Mouse (Mus musculus): ENCODE data around the gene Endou.

Endou gene

GRCm38 (mm10) chr15:97731111-97731510 lies at the start of gene Endou:
Endou (minus strand) TSS chr15:97731339.
- no peak for DNase-seq

DNA sequence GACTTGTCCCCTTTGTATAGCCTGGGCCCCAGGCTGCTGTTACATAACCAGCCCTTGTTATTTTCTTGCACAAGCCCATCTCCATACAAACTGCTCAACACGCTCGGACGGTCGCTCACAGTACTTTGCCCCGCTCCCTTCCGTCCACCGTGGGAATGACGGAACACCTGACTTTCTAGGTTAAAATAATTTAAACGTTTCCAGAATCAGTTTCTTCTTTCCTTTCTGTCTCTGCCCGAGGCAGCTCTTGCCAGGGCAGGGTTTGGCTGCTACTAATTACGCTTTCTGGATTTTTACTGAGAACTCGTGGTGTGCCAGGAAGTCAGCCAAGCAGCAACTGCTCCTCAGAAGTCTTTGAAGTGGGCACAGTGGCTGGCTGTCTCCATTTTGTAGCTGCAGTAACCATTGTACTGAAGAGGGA lies 49.5 kb upstream of the Endou start:
- no peak for DNase-seq

- no peak for DNase-seq
These were observed 48.4 kb upstream of the Endou start for GRCm38 (mm10) chr15:97779576-97779975.

GRCm38 (mm10) chr15:97778311-97779098 lies 47.4 kb upstream of the Endou start, which contains the start of gene Slc48a1:
Slc48a1 (plus strand) TSS chr15:97778520.
- DNase-seq, result no peak

DNA sequence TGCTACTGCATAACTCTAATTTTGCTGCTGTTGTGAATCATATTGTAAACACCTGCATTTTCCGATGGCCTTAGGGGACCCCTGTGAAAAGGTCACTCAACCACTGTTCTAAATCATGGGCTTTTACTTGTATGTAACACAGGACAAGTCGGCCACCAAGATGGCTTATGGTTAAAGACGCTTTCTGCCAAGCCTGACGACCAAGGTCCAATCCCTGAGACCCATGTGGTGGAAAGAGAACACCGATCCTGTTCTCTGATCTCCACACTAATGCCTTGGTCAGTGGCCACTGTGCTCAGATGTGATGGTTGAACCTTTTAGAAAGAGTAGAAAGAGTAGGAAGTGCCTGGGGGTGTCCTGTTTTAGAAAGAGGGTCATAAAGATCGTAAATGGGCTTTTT lies 45.8 kb upstream of the Endou start:
- DNase-seq, result no peak

GRCm38 (mm10) chr15:97776514-97776913 lies 45.4 kb upstream of the Endou start:
- peak; percentile 84 for DNase-seq

DNA sequence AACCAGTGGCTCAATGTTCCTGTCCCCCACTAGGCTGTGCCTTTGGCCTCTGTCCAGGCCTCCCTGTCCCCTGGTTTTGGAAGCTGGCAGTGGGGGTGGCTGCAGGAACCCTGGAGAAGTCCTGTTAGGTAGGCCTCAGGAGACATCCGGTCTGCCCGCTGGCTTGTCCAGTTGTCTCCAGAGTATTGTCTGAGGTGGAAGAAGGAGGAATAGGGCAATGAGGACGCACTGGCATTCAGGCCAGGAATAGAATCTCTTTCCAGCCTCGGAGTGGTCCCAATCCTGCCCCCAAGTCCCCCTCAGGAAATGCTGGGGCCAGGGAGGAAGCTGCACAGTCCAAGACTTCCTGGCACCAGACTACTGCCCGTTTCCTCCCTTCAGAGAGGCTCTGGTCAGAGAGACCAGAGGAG lies 42.8 kb upstream of the Endou start:
- no peak for DNase-seq

- DNase-seq, result no peak
These were observed 42.0 kb upstream of the Endou start for GRCm38 (mm10) chr15:97773108-97773507.

GRCm38 (mm10) chr15:97770280-97770679 lies 39.1 kb upstream of the Endou start:
- no peak for DNase-seq

GRCm38 (mm10) chr15:97768192-97768591 lies 37.1 kb upstream of the Endou start:
- DNase-seq, result no peak

GRCm38 (mm10) chr15:97767280-97768186 lies 36.4 kb upstream of the Endou start, which contains the start of gene Rapgef3:
Rapgef3 (minus strand) TSS chr15:97767972.
- DNase-seq, result peak; percentile 74

DNA sequence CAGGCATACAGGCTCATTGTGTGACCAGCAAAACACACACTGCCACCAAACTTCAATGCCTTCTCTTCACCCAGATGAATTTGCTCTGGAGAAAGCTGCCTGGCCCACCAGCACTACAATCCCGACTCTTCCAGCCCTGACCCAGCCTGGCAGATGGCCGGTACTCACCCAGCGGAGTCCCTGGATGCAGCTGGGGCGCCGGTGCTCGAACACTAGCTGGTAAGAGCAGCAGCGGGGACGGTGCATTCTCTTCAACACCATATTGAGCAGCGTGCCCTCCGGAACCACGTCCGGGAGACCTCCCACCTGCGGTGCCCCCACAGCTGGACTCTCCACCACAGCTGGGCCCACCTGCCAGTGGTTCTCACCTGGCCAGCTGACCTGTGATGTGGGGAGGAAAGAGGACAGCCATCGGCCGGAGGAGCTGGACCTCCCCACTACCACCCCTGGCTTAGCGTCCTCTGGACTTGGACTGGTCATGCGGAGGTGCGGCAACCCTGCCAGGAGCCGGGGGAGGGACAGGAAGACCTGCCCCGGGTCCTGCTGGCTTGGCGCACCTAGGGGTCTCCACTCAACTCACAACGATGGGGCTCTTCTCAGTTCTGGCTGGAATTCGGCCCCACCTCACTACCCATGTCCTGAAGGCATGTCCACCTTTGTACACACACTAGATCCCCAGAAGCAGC lies 35.6 kb upstream of the Endou start:
- no peak for DNase-seq

GRCm38 (mm10) chr15:97766194-97766593 lies 35.1 kb upstream of the Endou start:
- no peak for DNase-seq

GRCm38 (mm10) chr15:97765090-97765794 lies 34.1 kb upstream of the Endou start:
- DNase-seq, result no peak

- no peak for DNase-seq
These were observed 33.4 kb upstream of the Endou start for GRCm38 (mm10) chr15:97764532-97764931.

DNA sequence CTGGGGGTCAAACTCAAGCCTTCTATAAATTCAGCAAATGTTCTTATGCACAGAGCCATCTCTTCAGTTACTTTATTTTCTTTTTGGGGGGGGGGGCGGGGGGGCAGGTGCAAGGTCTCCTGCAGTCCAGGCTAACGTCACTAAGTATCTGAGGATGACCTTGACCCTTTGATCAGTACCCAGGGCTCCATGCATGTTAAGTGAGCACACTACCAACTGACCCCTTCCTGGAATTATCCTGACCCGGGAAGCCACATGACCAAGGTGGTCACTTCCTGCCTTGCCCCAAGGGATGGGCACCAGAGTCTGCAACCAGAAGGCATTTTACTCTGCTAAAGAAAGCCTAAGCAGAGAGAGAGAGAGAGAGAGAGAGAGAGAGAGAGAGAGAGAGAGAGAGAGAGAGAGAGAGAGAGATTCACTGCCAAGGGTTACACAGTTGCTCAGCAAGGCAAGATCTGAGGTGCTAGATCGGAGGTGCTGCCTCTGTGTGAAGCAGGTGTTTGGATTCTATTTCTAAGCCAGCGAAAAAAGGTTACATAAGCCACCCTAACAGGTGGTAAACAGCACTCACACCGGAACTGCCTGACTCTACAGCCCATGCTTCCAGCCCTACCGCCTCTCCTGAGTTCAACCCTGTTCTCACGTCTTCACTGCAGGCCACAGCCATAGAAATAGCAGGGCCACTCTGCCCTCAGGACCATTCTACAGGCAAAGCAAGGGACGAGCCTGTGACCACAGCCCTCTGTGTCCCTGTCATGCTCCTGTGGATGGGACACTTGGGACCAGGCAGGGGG lies 32.3 kb upstream of the Endou start:
- DNase-seq, result no peak

DNA sequence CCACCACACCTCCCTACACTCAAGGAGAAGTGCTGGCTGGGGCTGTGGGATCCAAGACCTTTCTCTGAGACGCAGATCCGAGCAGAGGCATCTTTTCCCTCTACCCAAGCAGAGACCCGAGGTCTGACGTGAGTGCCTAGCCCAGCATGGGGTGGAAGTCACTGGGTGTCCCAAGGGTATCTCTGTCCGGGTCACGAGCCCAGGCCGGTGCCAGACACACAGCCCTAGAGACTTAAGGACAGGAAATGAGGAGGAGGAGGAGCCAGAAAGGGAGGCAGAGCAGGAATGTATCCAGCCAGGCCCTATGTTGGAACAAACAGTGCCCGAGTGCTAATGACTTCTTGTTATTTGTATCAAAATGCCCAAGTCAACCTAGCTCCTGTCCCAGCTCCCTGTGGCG lies 31.6 kb upstream of the Endou start:
- no peak for DNase-seq

GRCm38 (mm10) chr15:97761438-97761837 lies 30.3 kb upstream of the Endou start:
- DNase-seq, result no peak

GRCm38 (mm10) chr15:97760952-97761351 lies 29.8 kb upstream of the Endou start:
- DNase-seq, result no peak

DNA sequence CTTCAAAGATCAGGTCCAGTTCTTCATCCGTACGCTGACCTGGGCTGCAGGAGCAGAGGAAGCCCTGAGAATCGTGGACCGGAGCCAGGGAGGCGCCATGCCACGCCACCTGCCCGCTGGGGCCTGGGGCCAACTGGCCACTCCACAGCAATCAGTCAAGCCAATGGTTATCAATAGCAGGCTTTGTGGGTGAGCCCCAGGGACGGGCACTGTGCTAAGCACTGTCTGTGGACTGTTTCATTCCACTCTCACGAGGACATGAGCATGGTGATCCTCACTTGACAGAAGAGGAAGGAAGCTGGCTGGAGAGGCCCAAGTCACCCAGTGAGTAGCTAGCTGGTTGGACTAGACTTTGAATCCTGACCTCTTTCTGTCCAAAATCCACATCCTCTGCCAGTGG lies 28.9 kb upstream of the Endou start:
- peak; percentile 53 for DNase-seq

DNA sequence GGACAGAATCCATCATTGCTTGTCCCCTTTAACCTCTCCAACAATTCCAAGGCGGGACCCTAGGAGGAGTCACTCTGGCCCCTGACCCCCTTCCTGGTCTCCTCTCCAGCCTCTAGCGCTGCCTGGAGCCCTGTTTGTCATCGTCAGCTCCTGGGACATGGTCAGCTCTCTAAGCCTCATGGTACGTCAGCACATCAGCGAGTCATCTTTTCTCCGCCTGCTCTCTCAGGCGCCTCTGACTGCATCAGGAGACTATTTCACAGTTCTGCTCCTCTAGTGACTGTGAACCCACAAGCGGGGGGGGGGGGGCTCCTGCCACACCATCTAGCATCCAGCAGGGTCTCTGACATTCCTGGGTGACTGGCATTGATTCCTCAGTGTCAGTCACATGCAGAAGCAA lies 24.2 kb upstream of the Endou start:
- DNase-seq, result no peak

- DNase-seq, result no peak
These were observed 23.3 kb upstream of the Endou start for GRCm38 (mm10) chr15:97754476-97754875.

Data from right cerebral cortex, postnatal 14 days (tissue).